ENCODE assay signal across 9 mouse cellular contexts in the genomic region with DNA sequence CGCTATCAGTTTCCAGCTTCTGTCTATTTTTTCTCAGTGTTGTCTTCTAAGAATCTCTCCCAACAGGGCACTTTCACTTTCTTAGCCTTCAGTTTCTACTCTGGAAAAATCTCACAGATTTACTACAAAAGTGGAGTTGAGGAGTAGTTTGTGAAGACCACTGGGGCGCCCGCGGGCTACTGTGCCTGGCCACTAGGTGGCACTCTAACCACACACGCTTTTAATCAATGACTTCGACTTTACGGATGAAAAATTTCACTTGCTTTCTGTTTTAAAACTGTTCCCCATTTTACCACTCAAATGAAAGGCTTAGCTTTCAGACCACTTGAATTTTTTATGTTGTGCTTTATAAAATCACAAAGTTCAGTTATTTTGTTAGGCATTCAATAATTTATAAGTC.
A peak's percentile ranks its signal among the peaks of the same experiment; 100 is the strongest.
DNase-seq lines count a peak whose midpoint lies in the region; ATAC-seq and TF ChIP-seq lines count a peak whose summit lies in the region.
"Had no signal": no experiment of that assay in that cellular context is flagged by ENCODE, and none has a peak within 500 bp of the region (broad histone marks: within the 10 kb centered on the region; RNA-seq: fewer than 3 reads in every experiment).

No protein-coding gene starts in this region.

- WGBS in liver, embryonic 12.5 days (ENCODE audit: insufficient replicate concordance) = 12% methylated on average over 7 of the region's 7 CpGs
- WGBS in kidney, postnatal 0 days = 10% methylated on average over 7 of the region's 7 CpGs
- 7% methylated on average over 7 of the region's 7 CpGs for WGBS in liver, adult 2 months
- 9% methylated on average over 7 of the region's 7 CpGs for WGBS in neural tube, embryonic 11.5 days

- H3K9ac ChIP-seq in liver, embryonic 12.5 days = no peak overlapping the region
- no peak overlapping the region for H3K9ac ChIP-seq in kidney, postnatal 0 days (ENCODE audit: low read depth, low read length)
- no peak overlapping the region for H3K9ac ChIP-seq in liver, adult 2 months (ENCODE audit: low read depth, low read length)
- no peak overlapping the region for H3K9ac ChIP-seq in neural tube, embryonic 11.5 days (ENCODE audit: low read length)
- H3K9ac ChIP-seq: embryonic facial prominence, embryonic 15.5 days had no signal

- H3K27ac ChIP-seq in liver, embryonic 12.5 days = no peak overlapping the region
- no peak overlapping the region for H3K27ac ChIP-seq in kidney, postnatal 0 days
- H3K27ac ChIP-seq in liver, adult 2 months (replicated peaks; ENCODE audit: insufficient read depth, low read depth, low read length) = no peak overlapping the region
- H3K27ac ChIP-seq in neural tube, embryonic 11.5 days (ENCODE audit: low read depth, low read length) = no peak overlapping the region
- H3K27ac ChIP-seq: embryonic facial prominence, embryonic 15.5 days had no signal

- no peaks in the 10 kb centered on the region for H3K9me3 ChIP-seq in liver, embryonic 12.5 days (replicated peaks)
- H3K9me3 ChIP-seq in kidney, postnatal 0 days (replicated peaks; ENCODE audit: low read length) = no peaks in the 10 kb centered on the region
- H3K9me3 ChIP-seq in neural tube, embryonic 11.5 days (ENCODE audit: control insufficient read depth, low read length) = no peaks in the 10 kb centered on the region
- H3K9me3 ChIP-seq: embryonic facial prominence, embryonic 15.5 days had no signal

- H3K79me2 ChIP-seq in liver, adult 2 months (ENCODE audit: control insufficient read depth, insufficient read depth, low read length) = no peaks in the 10 kb centered on the region

- TF ChIP-seq POLR2A in liver, adult 2 months (IDR thresholded peaks at IDR 0.05; ENCODE audit: extremely low read depth, insufficient read depth, low read length) = no peak

- H3K4me3 ChIP-seq in liver, embryonic 12.5 days = no peak overlapping the region
- no peak overlapping the region; the same call in 1 of the 2 replicates for H3K4me3 ChIP-seq in kidney, postnatal 0 days (replicated peaks; ENCODE audit: low read depth, low read length)
- no peak overlapping the region for H3K4me3 ChIP-seq in liver, adult 2 months (ENCODE audit: insufficient read depth, low read depth, low read length)
- no peak overlapping the region for H3K4me3 ChIP-seq in neural tube, embryonic 11.5 days (ENCODE audit: low read depth, low read length)
- H3K4me3 ChIP-seq: embryonic facial prominence, embryonic 15.5 days had no signal

- peak; percentile 94 for TF ChIP-seq CTCF in kidney, postnatal 0 days (IDR thresholded peaks at IDR 0.05; ENCODE audit: low read depth)
- TF ChIP-seq CTCF in liver, adult 2 months (IDR thresholded peaks at IDR 0.05; ENCODE audit: low read depth, low read length) = peak; percentile 82

- no peak for ATAC-seq in liver, embryonic 12.5 days
- ATAC-seq in kidney, postnatal 0 days (replicated peaks; ENCODE audit: low FRiP score, low read depth) = 0 out of 2 replicates have a peak, but pooled peaks have one; percentile 10
- 0 out of 2 replicates have a peak, but pooled peaks have one; percentile 37 for ATAC-seq in neural tube, embryonic 11.5 days (ENCODE audit: insufficient read depth, low FRiP score, low TSS enrichment)

- H3K27me3 ChIP-seq in liver, embryonic 12.5 days (replicated peaks) = no peaks in the 10 kb centered on the region
- no peaks in the 10 kb centered on the region for H3K27me3 ChIP-seq in kidney, postnatal 0 days (ENCODE audit: insufficient read depth, low read length)
- H3K27me3 ChIP-seq in liver, adult 2 months (ENCODE audit: control insufficient read depth, insufficient read depth, low read length) = no peaks in the 10 kb centered on the region
- no peaks in the 10 kb centered on the region for H3K27me3 ChIP-seq in neural tube, embryonic 11.5 days (ENCODE audit: control insufficient read depth, insufficient read depth, low read length)
- H3K27me3 ChIP-seq: embryonic facial prominence, embryonic 15.5 days had no signal

- no peaks in the 10 kb centered on the region for H3K4me1 ChIP-seq in liver, embryonic 12.5 days
- H3K4me1 ChIP-seq in kidney, postnatal 0 days (replicated peaks; ENCODE audit: insufficient read depth, low read length) = no peaks in the 10 kb centered on the region
- H3K4me1 ChIP-seq in liver, adult 2 months (ENCODE audit: control insufficient read depth, insufficient read depth, low read length) = no peaks in the 10 kb centered on the region; the same call in 1 of the 2 replicates
- H3K4me1 ChIP-seq in neural tube, embryonic 11.5 days (ENCODE audit: control insufficient read depth, insufficient read depth, low read length) = no peaks in the 10 kb centered on the region
- H3K4me1 ChIP-seq: embryonic facial prominence, embryonic 15.5 days had no signal

- peak; percentile 57 for DNase-seq in liver
- peak; percentile 8 for DNase-seq in cerebellum, adult 9-11 months
- peak; percentile 68 to 81 for DNase-seq in frontal cortex, postnatal 36 days (ENCODE audit: low spot score in 2 of 2)
- DNase-seq in kidney, postnatal 0 days (ENCODE audit: low spot score) = peak; percentile 89
- peak; percentile 15 for DNase-seq in liver, adult 2 months (ENCODE audit: extremely low read depth, low read depth, low spot score)
- peak; percentile 78 for DNase-seq in neural tube, embryonic 11.5 days (ENCODE audit: low spot score)
- peak; percentile 79 for DNase-seq in testis, postnatal 10 days (ENCODE audit: low spot score)

- no peaks in the 10 kb centered on the region for H3K36me3 ChIP-seq in liver, embryonic 12.5 days
- H3K36me3 ChIP-seq in kidney, postnatal 0 days (ENCODE audit: insufficient read depth, low read length) = no peaks in the 10 kb centered on the region
- no peaks in the 10 kb centered on the region for H3K36me3 ChIP-seq in liver, adult 2 months (ENCODE audit: control insufficient read depth, insufficient read depth, low read length)
- no peaks in the 10 kb centered on the region for H3K36me3 ChIP-seq in neural tube, embryonic 11.5 days (ENCODE audit: control insufficient read depth, insufficient read depth, low read length)
- H3K36me3 ChIP-seq: embryonic facial prominence, embryonic 15.5 days had no signal

- H3K4me2 ChIP-seq in liver, embryonic 12.5 days = no peak overlapping the region
- H3K4me2 ChIP-seq in kidney, postnatal 0 days (ENCODE audit: low read length) = peak overlapping the region; percentile 42
- H3K4me2 ChIP-seq in neural tube, embryonic 11.5 days (ENCODE audit: low read depth) = no peak overlapping the region

Comparison
In these comparisons a context has a peak if more than half of its experiments do, and no peak if none do; other contexts are left out.
1. DNase-seq: peak in every context shown above with its lines; median percentile 89 in kidney, postnatal 0 days; 79 in testis, postnatal 10 days; 78 in neural tube, embryonic 11.5 days; 74 in frontal cortex, postnatal 36 days; 57 in liver; 15 in liver, adult 2 months; 8 in cerebellum, adult 9-11 months.